Mouse (Mus musculus): ENCODE measurements around the gene Tecpr1. TPM values are rescaled to one million over a fixed set of nuclear protein-coding genes. Genes with fewer than 3 reads are reported as not detected.
A peak's percentile ranks its signal among the peaks of the same experiment; 100 is the strongest.

Tecpr1 gene
- polyA plus RNA-seq, 1 experiment from 2014 or later = 2.5 TPM

- H3K9ac ChIP-seq (replicated peaks) = no peak overlapping the region
- peak; percentile 41; the same call in 1 of the 2 replicates for ATAC-seq
- TF ChIP-seq CTCF (IDR thresholded peaks at IDR 0.05; ENCODE audit: low read depth) = no peak
- no peak for TF ChIP-seq EP300 (IDR thresholded peaks at IDR 0.05; ENCODE audit: low read depth)
Measured at GRCm38 (mm10) chr5:144247906-144248585, 24.6 kb upstream of the Tecpr1 start.

DNA sequence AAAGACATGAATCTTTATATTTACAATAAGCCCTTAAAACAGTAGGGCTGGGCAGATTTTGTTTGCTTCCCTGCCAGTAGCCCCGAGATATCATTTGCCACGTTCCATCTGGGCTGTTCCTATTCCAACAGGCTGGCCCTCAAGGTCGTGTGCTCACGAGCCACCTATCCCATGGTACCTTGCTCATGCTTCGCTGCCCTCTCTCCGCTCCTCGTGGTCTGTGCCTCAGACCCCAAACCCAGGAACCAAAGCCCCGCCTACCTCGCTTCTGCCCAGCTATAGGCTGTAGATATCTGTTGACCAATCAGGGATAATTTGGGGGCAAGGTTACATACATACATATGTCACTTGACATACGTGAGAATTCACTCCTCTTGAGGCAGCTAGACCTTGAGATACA, 23.9 kb upstream of the Tecpr1 start:
- 68% methylated on average over 10 of the region's 10 CpGs for WGBS (ENCODE audit: insufficient replicate concordance)
- no peaks in the 10 kb centered on the region for H3K27me3 ChIP-seq (ENCODE audit: insufficient read depth, low read length)
- H3K4me3 ChIP-seq (ENCODE audit: low read depth, low read length) = no peak overlapping the region
- no peak overlapping the region for H3K9ac ChIP-seq (replicated peaks)
- no peak overlapping the region for H3K27ac ChIP-seq (ENCODE audit: low read depth)
- H3K4me1 ChIP-seq (ENCODE audit: insufficient read depth) = peaks cover 10% of the 10 kb centered on the region
- ATAC-seq (no peak), DNase-seq (no peak)
- no peak for TF ChIP-seq CTCF (IDR thresholded peaks at IDR 0.05; ENCODE audit: low read depth)
- no peak for TF ChIP-seq EP300 (IDR thresholded peaks at IDR 0.05; ENCODE audit: low read depth)
- no peaks in the 10 kb centered on the region for H3K36me3 ChIP-seq (replicated peaks; ENCODE audit: insufficient read depth, low read length)
- H3K9me3 ChIP-seq (ENCODE audit: low read length) = no peaks in the 10 kb centered on the region
- H3K4me2 ChIP-seq (ENCODE audit: low read depth, low read length) = no peak overlapping the region

More at GRCm38 (mm10) chr5:144247906-144248585, 24.6 kb upstream of the Tecpr1 start:
- Histone ChIP-seq H3K4me2 (ENCODE audit: low read depth, low read length) (no peak overlapping the region), H3K9me3 (ENCODE audit: low read length) (no peaks in the 10 kb centered on the region), H3K36me3 (replicated peaks; ENCODE audit: insufficient read depth, low read length) (no peaks in the 10 kb centered on the region), H3K4me3 (ENCODE audit: low read depth, low read length) (no peak overlapping the region), H3K27me3 (ENCODE audit: insufficient read depth, low read length) (no peaks in the 10 kb centered on the region), H3K27ac (ENCODE audit: low read depth) (no peak overlapping the region), H3K4me1 (ENCODE audit: insufficient read depth) (peaks cover 12% of the 10 kb centered on the region)
- no peak for DNase-seq
- 28% methylated on average over 10 of the region's 10 CpGs for WGBS (ENCODE audit: insufficient replicate concordance)

DNA sequence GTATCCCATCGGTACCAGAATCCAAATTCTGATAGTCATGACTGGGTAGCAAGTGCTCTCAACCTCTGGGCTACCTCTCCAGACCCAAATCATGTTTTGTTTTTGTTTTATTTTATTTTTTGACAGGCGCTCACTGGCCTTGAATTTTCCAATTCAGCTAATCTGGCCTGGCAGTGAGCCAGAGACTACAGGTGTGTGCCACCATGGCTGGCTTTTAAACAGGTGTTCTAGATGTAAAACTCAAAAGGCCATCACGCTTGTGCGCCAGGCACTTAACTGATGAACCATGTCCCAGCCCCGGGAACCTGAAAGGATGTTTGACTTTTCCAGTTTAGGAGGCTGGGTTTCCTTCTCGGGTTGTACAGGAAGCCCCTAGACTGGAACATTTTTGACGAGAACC, 23.3 kb upstream of the Tecpr1 start:
- no peak for DNase-seq
- Histone ChIP-seq H3K27ac (ENCODE audit: low read depth) (no peak overlapping the region), H3K4me3 (ENCODE audit: low read depth, low read length) (no peak overlapping the region), H3K4me2 (ENCODE audit: low read depth, low read length) (no peak overlapping the region), H3K9me3 (ENCODE audit: low read length) (no peaks in the 10 kb centered on the region), H3K36me3 (replicated peaks; ENCODE audit: insufficient read depth, low read length) (no peaks in the 10 kb centered on the region), H3K27me3 (ENCODE audit: insufficient read depth, low read length) (no peaks in the 10 kb centered on the region), H3K4me1 (ENCODE audit: insufficient read depth) (peaks cover 9% of the 10 kb centered on the region), H3K9ac (replicated peaks) (no peak overlapping the region)
- TF ChIP-seq CTCF (IDR thresholded peaks at IDR 0.05; ENCODE audit: low read depth) (no peak), EP300 (IDR thresholded peaks at IDR 0.05; ENCODE audit: low read depth) (no peak)
- ATAC-seq = no peak
- WGBS (ENCODE audit: insufficient replicate concordance) = 76% methylated on average over 7 of the region's 7 CpGs

DNA sequence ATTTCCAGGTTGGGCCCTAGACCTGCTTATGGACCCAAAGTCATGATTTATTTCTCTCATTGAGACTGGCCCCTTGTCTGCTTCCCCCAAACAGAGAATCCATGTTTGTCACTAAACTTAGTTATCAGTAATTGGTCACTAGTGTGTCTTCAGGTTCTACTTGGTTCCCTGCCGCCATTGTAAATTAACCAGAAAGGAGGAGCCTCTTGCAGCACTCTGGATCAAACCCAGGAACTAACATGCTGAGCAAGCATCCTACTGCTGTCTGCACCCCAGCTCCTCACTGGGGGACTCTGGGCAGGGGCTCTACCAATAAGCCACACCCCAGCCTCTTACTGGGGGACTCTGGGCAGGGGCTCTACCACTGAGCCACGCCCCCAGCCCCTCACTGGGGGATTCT, 22.2 kb upstream of the Tecpr1 start:
- no peak for TF ChIP-seq CTCF (IDR thresholded peaks at IDR 0.05; ENCODE audit: low read depth)
- no peak for TF ChIP-seq EP300 (IDR thresholded peaks at IDR 0.05; ENCODE audit: low read depth)
- Histone ChIP-seq H3K36me3 (replicated peaks; ENCODE audit: insufficient read depth, low read length) (no peaks in the 10 kb centered on the region), H3K9me3 (ENCODE audit: low read length) (no peaks in the 10 kb centered on the region), H3K4me1 (ENCODE audit: insufficient read depth) (peaks cover 9% of the 10 kb centered on the region), H3K27me3 (ENCODE audit: insufficient read depth, low read length) (no peaks in the 10 kb centered on the region), H3K27ac (ENCODE audit: low read depth) (no peak overlapping the region), H3K4me3 (ENCODE audit: low read depth, low read length) (no peak overlapping the region), H3K9ac (replicated peaks) (no peak overlapping the region), H3K4me2 (ENCODE audit: low read depth, low read length) (no peak overlapping the region)
- ATAC-seq (no peak), DNase-seq (no peak)
- WGBS (ENCODE audit: insufficient replicate concordance) = 65% methylated on average over 2 of the region's 2 CpGs

DNA sequence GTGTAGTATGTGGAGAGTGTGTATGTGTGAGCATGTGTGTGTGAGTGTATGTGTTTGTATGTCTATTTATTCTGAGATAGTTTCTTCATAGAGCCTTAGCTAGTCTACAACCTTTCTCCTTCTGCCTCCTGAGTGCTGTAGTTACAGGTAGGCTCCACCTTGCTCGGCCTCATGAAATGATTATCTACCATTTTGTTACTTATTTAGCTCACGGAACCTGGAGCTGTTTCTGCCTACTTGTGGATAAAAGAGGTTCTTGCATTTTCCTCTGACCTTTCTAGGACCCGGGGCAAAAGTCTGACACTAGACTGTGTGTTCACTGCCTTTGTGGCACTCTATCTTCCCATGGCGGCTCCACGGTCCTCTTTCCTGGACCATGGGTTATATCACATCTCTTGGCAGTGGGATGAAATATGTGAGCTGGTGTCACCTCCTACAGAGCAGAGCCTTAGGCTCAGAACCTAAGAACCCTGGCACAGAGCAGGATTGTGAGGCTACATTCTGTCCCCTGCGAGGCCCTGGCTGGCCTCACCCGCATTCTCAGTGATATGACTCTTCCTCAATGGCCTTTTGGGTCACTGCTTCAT, 20.6 kb upstream of the Tecpr1 start, which contains the start of gene Bri3:
Gene Bri3 (plus strand): TSS at position 537 of the 587 bp plus-strand sequence.
- Histone ChIP-seq H3K9me3 (ENCODE audit: low read length) (no peaks in the 10 kb centered on the region), H3K27ac (ENCODE audit: low read depth) (no peak within 1 kb of the TSS), H3K4me2 (ENCODE audit: low read depth, low read length) (no peak within 1 kb of the TSS), H3K4me3 (ENCODE audit: low read depth, low read length) (no peak within 1 kb of the TSS), H3K9ac (replicated peaks) (no peak within 1 kb of the TSS), H3K27me3 (ENCODE audit: insufficient read depth, low read length) (no peaks in the 10 kb centered on the region), H3K36me3 (replicated peaks; ENCODE audit: insufficient read depth, low read length) (no peaks in the 10 kb centered on the region), H3K4me1 (ENCODE audit: insufficient read depth) (peaks cover 9% of the 10 kb centered on the region)
- DNase-seq (no peak), ATAC-seq (no peak)
- WGBS (ENCODE audit: insufficient replicate concordance) = 75% methylated on average over 7 of the region's 7 CpGs
- no peak for TF ChIP-seq EP300 (IDR thresholded peaks at IDR 0.05; ENCODE audit: low read depth)
- TF ChIP-seq CTCF (IDR thresholded peaks at IDR 0.05; ENCODE audit: low read depth) = no peak

GRCm38 (mm10) chr5:144238969-144239368, 15.6 kb upstream of the Tecpr1 start:
- DNase-seq (no peak), ATAC-seq (no peak)
- Histone ChIP-seq H3K4me2 (ENCODE audit: low read depth, low read length) (no peak overlapping the region), H3K9me3 (ENCODE audit: low read length) (no peaks in the 10 kb centered on the region), H3K27me3 (ENCODE audit: insufficient read depth, low read length) (no peaks in the 10 kb centered on the region), H3K27ac (ENCODE audit: low read depth) (no peak overlapping the region), H3K4me3 (ENCODE audit: low read depth, low read length) (no peak overlapping the region), H3K36me3 (replicated peaks; ENCODE audit: insufficient read depth, low read length) (no peaks in the 10 kb centered on the region), H3K4me1 (ENCODE audit: insufficient read depth) (no peaks in the 10 kb centered on the region), H3K9ac (replicated peaks) (no peak overlapping the region)
- WGBS (ENCODE audit: insufficient replicate concordance) = 76% methylated on average over 1 of the region's 1 CpGs
- TF ChIP-seq CTCF (IDR thresholded peaks at IDR 0.05; ENCODE audit: low read depth) = no peak

Measured in liver, postnatal 0 days (tissue).